Mouse (Mus musculus) induced T-regulatory cell, adult 2 months (primary cell): ENCODE measurements around the gene Ckb.
A peak's percentile ranks its signal among the peaks of the same experiment; 100 is the strongest.

Experiments used
- DNase-seq: peaks from one replicate; pipeline ENCODE4 v3.0.0-alpha.2; 2012; ENCODE audit warnings: low read depth

Gene Ckb

GRCm38 (mm10) chr12:111691346-111691872, 19.3 kb upstream of the Ckb start:
- DNase-seq, result peak; percentile 73

GRCm38 (mm10) chr12:111689426-111689825, 17.3 kb upstream of the Ckb start:
- no peak for DNase-seq

DNA sequence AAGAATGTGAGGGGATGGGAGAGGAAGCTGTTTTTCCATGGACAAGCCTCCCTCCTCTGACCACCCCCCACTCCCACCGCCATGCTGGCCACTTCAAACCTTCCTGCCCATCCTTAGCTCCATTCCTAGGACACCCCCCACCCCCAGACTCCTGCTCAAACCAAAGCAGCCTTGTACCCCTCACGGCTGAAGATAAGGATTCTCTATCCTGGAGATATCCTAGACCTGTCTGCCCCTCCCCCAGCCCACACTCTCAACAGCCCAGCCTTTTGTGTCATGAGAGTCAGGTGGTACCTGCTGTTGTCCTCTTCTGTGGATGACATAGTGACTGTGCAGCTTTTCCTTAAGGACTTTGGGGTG, 15.9 kb upstream of the Ckb start:
- DNase-seq, result no peak

DNA sequence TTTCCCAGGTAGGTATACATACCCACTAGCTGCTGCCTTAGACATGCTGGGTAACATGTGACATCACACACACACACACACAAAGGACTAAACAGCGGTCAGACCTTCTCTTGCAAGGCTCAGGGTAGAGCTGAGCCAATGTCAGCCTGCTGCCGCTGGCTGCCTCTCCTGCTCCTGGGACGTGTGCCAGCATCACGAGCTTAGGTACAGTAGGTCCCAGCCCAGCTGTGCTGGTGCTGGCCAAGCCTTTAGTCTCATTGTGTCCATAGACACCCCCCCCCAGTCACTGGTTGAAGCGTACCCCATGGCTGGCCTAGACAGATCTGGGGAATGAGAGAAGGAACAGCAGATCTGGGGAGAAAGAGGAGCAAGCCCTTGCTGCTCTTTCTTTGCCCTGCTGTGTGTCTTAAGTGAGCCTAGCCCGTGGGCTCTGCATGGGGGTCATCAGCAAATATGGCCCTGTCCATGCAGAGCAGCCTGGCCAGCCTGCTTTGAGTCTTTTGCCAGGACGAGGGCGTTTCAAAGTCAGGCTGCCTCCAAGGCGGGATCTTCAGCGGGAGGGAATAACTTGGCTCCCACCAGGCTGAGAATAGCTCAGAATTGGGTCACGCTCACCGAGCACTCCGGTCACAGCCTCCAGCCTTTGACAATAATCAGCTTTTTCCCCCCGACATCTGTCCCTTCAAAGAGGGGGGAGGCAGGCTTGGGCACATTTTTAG, 15.4 kb upstream of the Ckb start:
- DNase-seq, result no peak

- DNase-seq, result no peak
Measured at GRCm38 (mm10) chr12:111686390-111686789, 14.3 kb upstream of the Ckb start.

DNA sequence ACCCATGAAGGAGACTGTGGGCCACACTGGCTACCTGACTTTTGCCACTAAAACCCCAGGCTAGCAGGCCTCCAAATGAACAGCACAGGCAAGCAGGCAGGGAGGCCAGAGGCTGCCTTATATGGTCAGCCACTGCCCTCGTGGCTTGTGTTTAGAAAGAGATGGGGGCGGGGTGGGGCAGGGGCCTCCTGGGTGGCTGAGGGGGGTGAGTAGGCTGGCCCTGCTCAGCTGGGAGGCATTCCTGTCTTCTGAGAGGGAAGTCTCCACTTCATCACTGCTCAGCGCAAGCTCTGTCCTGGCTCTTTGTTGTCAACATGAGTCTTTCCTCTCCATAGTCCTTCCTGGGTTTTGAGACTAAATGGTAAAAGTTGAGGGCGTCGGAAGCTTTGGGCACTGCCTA, 10.7 kb upstream of the Ckb start:
- DNase-seq, result no peak

DNA sequence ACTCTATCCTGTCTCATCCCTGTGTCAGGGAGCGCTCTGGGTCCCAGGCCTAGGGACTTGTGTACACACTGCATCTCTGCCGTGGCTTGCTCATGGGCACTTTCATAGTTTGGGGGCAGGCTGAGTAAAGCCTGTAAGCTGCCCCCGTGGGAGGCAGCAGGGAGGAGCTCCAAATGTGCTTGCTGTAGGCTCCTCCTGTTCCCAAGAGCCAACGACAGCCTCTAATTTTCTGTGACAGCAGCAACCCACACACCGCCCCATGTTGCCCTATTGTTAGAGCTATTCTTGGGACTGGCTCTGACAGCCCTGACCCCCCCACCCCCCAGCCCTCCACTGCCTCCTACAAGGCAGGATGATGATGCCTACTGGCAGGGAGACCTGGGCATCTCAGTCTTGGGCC, 9.9 kb upstream of the Ckb start:
- no peak for DNase-seq

GRCm38 (mm10) chr12:111681305-111681704, 9.2 kb upstream of the Ckb start:
- DNase-seq, result no peak

- DNase-seq, result no peak
Measured at GRCm38 (mm10) chr12:111680661-111681060, 8.5 kb upstream of the Ckb start.

- no peak for DNase-seq
Measured at GRCm38 (mm10) chr12:111678997-111679396, 6.9 kb upstream of the Ckb start.

- DNase-seq, result no peak
Measured at GRCm38 (mm10) chr12:111678670-111678933, 6.5 kb upstream of the Ckb start.

DNA sequence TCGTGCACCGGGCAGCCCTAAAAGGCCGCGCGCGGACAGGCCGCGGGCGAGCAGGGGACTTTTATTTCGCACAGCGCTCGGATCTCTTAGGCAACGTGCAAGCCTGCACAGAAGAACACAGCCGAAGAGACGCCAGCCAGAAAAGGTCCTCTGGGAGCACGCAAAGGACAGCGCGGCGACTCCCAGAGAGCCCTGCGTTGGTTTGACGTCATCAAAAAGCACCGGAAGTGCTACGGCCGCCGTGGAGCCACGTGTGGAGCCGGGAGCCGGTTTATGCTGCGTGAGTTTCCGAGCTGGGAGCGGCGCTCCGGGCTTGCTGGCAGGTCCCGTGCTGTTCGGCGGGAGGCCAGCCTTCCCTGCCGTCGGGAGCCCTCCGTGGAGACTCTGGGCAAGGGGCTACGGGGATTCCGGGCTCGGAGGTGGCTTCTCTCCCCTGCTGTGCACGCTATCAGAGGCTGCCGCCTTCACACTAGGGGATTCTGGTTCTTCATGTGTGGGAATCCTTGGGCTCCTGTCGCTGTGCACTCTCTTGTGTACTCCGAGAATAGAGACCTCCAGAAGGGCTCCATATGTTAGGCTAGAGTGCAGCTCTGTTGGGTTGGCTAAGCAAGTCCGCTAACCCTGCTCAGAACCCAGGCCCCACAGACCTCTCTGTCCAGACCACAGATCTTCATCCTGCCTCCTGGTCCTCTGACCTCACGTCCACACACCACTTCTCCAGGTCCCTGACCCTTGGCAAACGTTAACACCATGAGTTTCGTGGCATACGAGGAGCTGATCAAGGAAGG, 5.9 kb upstream of the Ckb start, which contains the start of gene Trmt61a:
Gene Trmt61a, plus strand, starts transcription at position 224 of the 788 bp plus-strand sequence.
- peak; percentile 96 for DNase-seq

- no peak for DNase-seq
Measured at GRCm38 (mm10) chr12:111677421-111677820, 5.3 kb upstream of the Ckb start.

GRCm38 (mm10) chr12:111675797-111676580, 3.9 kb upstream of the Ckb start:
- no peak for DNase-seq

GRCm38 (mm10) chr12:111674850-111675486, 2.8 kb upstream of the Ckb start:
- DNase-seq, result no peak

DNA sequence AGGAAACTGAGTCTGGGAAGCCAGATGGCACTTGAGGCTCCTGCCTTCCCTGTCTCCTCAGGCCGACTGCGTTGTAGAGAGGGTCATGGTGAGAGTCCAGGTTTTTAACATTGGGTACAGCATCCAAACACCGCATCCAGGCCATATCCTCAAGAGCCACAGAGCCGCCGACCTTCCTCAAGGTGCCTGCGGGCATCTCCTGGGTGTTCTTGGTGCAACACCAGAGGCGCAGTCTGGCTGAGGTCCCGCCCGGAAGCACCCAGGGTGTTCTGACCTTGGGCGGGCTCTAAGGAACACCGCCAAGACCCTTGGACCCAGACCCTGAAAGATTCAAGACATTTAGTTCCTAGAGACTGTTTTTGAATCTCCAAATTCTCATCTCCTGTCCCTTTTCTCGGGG, 443 bp upstream of the Ckb start:
- no peak for DNase-seq

DNA sequence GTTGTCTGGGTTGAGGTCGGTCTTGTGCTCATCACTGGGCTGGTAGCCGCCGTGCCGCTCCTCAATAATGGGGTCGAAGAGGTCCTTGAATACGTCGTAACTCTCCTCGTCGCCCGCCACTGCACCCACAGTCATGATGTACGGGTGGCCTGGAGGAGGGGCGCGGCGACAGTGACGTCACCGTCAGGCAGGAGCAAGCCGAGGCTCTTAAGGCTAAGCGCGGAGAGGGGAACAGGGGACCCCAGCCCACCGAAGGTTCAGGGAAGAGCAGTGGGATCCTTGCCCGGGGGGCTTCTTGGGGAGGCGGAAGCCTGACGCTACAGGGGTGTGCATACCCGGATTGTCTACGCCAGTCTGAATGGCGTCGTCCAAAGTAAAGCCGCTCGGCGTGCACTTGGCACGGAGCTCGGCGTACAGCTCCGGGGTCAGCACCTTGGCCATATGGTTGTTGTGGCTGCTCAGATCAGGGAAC, 671 bp downstream of the Ckb start:
- DNase-seq, result peak; percentile 77

DNA sequence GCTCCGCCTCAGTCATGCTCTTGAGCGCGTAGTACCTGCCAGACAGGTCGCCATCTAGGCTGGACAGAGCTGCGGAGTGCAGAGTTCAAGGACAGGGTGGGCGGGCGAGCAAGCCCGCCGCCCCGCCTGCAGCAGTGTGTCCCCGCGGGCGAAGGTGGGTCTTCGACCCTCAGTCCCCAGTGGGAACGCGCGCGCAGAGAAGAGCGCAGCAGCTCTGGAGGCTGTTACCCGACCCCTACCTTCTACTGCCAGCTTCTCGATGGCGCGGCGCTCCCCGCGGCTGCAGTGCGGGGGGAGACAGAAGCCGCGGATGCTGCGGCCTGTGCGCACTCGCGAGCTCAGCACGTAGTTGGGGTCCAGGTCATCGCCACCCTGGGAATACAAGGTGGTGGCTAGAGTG, 1.2 kb downstream of the Ckb start:
- DNase-seq, result peak; percentile 36

GRCm38 (mm10) chr12:111670371-111670971, 1.7 kb downstream of the Ckb start:
- no peak for DNase-seq

DNA sequence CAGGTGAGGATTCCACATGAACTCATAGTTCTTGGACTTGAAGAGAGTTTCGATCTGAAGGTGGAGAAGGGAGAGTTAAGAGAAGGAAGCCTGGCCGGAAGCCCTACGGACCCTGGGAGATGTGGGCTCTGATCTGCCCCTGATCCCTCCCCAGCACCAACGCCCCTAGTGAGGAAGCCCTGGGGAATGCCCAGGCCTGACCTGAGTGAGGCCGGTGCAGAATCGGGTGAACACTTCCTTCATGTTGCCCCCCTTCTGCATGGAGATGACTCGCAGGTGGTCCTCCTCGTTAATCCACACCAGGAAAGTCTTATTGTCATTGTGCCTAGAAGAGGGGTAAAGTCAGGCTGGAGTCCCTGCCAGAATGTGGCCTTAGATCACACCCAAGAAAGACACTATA, 2.2 kb downstream of the Ckb start:
- no peak for DNase-seq

DNA sequence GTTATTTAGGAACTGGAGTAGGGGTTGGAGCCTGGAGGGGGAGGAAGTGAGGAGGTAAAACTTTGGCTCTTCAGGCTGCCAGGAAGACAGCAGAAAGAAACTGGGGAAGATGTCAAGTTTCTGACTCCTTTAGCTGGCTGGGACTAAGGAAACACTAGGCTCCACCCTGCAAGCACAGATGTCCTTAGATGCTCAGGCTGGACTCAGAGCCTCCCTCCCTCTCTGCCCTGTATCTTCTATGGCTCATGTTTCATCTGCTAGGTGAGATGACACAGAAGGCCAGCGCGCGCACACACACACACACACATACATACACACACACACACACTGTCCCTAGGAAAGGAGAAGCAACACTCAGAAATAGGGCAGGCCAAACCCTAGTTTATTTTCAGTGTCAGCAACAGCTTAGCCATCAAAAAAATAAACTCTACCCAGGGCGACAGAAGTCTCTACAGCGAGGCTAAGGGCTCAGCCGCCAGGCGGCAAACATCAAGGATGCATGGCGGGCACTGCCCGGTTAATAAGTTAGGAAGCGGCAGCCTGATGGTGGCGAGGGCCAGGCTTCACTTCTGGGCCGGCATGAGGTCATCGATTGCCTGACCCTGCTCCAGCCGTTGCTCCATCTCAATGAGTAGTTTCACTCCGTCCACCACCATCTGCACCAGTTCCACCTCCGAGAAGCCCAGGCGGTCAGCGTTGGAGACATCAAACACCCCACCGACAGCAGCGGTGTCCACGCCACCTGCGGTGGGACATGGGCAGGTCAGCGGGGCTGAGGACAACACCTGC, 2.9 kb downstream of the Ckb start:
- no peak for DNase-seq
